Mouse (Mus musculus): ENCODE measurements around the gene Neurod4.

The Neurod4 gene

DNA sequence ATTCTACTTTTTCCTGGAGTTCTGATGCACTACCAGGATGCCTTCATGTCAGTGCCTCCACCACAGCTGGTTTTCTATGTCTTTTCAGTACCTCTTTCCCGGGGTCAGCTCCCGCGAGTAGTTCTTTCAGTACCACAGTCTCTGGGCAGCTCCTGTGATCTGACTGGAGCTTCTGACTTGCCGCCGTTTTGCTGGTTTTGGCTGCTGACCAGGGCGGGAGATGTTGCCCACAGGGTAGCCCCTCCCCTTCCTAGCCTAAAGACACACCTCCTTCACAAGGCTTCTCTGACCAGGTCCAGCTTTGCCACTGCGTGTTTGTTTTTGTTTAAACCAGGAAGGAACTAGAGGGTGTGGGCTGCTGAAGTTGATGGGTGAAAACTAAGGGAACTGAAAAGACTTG is at the start of gene Neurod4:
TSS of gene Neurod4 (minus strand) at position 175 of the 400 bp plus-strand sequence.
- TF ChIP-seq GATA4 (IDR thresholded peaks at IDR 0.05; ENCODE audit: insufficient replicate concordance, low read length): no peak

DNA sequence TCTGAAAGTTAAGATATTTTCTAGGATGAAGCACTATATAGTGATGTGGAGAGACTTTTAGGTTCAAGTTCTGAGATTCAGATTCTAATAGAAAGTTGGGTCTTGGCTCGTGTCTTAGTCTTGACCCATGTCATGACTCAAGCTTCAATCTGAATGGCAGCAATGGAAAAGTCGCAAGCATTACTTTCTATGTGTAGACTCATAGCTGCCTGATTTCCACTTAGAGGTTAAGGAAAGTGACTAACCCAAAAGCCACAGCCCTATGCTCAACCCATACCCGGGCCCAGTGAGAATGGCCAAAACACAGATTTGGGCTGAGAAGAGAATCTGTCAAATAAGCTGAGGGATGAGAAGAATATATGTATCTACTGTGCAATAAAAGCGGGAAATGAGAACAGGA is 44.2 kb upstream of the Neurod4 start:
- no peak for TF ChIP-seq GATA4 (IDR thresholded peaks at IDR 0.05; ENCODE audit: insufficient replicate concordance, low read length)

DNA sequence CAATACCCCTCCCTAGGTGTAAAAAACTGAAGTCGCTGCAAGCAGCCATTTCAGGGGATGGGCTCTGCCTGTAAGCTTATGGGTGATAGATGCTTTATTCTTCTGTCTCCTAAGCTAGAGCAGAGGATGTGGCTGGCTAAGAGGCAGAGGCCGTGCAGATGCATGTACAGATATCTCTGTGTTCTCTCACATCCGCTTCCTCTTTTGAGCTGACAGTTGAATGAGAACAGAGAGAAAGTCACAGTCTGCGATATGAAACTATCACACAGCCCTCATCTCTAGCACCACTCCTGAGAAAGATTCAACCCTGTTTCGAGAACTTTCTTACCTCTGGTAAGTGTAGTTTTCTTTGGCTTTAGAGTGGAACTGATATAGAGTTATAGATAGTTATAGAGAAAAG is 42.6 kb upstream of the Neurod4 start, which contains the start of gene Tespa1:
TSS of gene Tespa1 (plus strand) at position 234 of the 400 bp plus-strand sequence.
- no peak for TF ChIP-seq GATA4 (IDR thresholded peaks at IDR 0.05; ENCODE audit: insufficient replicate concordance, low read length)

DNA sequence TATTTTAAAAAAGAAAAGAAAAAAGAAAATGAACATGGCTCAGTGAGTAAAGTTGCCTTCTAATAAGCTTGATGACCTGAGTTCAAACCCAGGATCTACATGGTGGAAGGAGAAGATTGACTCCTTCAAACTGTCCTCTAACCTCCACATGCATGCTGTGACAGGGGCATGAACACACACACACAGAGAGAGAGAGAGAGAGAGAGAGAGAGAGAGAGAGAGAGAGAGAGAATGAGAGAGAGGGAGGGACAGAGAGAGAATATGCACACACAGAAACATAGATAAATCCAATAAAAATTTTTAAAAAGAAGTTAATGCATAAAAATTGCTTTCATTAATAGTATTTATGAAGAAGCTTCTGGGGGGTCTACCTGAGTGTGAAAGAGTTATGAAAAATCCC is 42.0 kb upstream of the Neurod4 start:
- TF ChIP-seq GATA4 (IDR thresholded peaks at IDR 0.05; ENCODE audit: insufficient replicate concordance, low read length): no peak

DNA sequence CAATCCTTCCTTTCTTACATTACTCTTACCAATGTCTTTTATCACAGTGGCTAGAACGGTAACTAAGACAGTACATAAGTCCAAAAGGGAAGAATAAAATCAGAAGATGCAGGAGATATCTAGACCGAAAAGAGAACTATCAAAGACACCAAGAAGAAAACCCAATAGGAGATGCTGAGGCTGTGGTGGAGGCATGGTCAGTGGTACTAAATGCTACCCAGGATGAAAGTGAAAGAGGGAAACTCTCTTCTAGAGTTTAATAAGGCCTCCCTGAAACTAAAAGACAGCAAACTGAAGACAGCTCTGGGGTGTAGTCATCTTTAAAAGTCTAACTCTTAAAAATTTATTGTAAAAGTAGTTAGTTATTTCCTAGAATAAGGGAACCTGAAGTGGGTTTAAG is 40.7 kb upstream of the Neurod4 start:
- no peak for TF ChIP-seq GATA4 (IDR thresholded peaks at IDR 0.05; ENCODE audit: insufficient replicate concordance, low read length)

DNA sequence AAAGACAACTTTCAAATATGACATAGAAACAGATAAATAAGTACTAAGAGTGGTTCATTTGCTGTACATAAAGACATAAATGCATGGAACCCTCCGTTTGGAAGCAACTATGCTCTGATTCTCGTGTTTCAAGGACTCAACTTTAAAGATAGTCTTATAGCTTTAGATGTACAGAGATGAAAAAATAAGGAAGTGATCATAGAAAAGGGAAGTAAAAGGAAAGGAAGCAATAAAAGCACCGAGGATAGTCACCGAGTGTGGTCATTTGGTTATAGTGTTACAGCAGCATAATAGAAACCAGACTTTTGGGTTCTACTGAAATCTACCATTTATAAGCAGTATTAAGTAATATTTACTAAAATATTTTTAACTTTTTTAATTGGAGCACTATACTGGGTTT is 38.7 kb upstream of the Neurod4 start:
- TF ChIP-seq GATA4 (IDR thresholded peaks at IDR 0.05; ENCODE audit: insufficient replicate concordance, low read length): no peak

DNA sequence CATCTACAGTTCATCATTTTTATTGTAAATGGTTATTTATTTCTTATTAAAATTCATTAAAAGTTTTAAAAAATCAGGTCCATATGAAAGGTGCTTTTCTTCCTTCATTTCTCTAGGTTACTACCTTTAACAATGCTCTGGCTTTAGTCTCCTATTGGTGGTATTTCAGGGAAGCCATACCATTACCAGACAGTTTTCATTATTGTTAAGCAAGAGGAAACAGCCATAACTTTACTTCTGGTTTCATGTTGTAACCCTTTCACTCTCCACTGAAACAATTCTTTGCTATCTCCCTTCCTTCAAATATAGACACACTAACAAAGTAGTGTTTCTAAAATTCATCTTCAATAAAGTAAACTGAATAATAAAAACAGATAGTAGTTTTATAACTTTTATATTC is 35.8 kb upstream of the Neurod4 start:
- TF ChIP-seq GATA4 (IDR thresholded peaks at IDR 0.05; ENCODE audit: insufficient replicate concordance, low read length): no peak

DNA sequence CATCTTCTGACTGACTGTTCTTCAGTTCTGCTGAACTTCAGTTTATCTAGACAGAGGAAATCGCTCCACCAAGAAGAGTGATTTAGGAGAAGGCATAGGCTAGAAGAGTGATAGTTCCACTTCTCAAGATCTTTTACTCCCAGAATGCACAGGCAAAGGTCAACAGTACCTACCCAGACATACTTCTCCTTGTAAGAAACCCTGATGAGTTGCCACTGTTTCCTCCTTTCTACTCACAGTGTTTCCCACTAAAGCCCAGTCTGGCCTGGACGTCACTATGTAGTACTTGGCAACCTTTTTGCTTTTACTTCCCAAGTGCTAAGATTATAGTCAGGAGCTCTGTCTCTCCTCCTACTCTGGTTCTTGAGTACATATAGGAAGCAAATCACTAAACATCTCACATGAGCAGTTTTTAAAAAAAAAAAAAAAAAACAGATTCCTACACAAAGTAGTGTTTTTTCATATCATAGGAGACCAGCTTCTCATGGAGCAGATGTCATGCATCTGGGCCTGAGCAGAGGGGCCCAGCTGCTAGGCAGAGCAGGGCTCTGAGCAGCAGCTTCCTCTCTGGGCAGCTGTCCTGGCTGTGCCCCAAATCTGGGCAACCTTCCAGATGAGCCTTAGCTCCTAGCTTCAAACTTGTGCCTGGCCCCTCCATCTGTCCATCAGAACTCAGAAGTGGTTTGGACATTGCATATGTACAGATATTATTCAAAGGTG is 34.2 kb upstream of the Neurod4 start:
- no peak for TF ChIP-seq GATA4 (IDR thresholded peaks at IDR 0.05; ENCODE audit: insufficient replicate concordance, low read length)

DNA sequence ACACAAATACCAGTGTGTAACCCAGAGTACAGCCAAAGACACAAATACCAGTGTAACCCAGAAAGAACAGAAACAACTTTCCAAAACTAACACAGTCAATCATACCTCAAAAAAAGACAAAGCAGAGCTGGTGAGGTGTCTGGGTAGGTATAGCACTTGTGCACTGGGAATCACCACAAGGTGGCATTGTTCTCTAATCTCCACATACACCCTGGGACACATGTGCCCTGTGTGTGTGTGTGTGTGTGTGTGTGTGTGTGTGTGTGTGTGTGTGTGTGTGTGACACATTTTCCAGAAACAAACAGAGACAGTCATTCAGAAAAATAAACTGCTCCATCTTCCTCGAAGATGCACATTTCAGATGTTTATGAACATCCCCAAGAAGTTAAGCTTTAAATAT is 33.5 kb upstream of the Neurod4 start:
- no peak for TF ChIP-seq GATA4 (IDR thresholded peaks at IDR 0.05; ENCODE audit: insufficient replicate concordance, low read length)

DNA sequence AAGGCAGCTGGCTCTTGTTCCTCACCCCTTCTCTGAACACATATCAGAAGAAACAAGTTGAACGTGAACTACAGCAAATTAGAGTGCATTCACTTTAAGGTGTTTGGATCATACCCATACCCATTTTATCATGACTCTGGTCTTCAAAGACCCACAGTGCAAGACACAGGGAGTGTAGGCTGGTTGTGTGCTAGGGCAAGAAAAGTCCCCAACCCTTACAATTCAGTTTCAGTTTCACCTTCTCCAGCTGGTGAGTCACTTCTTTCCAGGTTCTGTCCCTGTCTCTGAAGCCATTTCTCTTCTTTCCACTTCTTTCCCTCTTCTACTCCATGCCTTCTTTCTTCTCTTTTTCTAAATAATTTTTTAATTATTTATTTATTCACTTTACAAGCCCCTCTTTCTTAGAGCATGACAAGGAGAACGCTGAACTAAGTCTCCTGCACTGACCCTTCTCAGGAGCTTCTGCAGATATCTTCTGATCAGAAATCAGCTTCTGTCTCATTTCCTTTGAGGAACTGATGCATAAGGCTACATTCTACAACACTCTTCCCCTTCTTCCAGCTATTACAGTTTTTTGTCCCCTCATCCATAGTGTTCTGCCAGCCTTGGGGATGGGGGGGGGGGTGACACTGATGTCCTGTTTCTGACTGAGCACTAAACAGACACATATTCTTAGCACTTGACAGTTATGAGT is 31.6 kb upstream of the Neurod4 start:
- TF ChIP-seq GATA4 (IDR thresholded peaks at IDR 0.05; ENCODE audit: insufficient replicate concordance, low read length): no peak

DNA sequence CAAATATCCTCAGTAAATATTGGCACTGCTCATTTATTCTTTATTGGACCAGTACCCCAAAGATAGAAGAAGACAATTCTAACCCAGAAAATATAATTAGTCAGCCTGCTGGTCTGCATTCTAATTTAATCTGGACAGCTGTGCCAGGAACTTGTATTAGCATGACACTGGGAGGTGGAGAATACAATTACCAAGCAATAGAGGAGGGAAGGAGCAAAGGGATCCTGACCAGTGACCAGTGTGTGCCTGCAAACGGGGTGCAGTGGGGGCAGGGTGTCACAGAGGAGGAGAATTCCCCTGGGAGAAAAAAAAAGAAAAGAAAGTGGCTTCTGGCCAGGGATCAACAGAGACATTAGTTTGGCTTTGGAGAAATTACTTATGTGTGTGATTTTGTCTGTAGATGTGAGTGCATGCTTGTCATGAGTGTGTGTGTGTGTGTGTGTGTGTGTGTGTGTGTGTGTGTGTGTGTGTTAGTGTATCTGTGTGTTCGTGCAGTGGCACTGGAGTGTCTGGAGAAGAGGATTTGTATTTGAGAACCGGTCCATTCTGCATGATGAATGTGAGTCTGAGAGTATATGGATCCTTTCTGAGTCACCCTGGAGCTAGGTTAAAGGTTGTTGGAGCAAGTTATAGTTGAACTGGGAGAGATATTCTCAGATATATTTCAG is 13.8 kb upstream of the Neurod4 start:
- no peak for TF ChIP-seq GATA4 (IDR thresholded peaks at IDR 0.05; ENCODE audit: insufficient replicate concordance, low read length)

DNA sequence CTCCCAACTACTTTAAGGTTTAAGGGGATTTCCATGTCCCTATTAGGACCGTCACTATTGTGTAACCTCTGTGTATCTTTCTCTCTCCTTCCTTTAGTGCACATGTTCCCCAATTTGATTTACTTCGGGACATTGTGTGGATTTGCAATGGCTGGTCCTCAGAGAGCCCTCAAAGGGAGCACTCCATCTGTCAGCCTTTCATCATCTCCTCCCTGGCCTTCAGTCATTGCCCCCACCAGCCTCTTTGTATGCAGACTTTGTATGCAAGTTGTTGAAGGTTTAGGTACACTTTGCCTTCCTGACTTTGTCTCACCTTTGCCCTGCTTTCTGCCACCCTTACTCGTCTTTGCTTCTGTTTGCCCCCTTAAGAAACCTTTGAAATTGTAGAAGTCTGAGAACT is 8.0 kb upstream of the Neurod4 start:
- no peak for TF ChIP-seq GATA4 (IDR thresholded peaks at IDR 0.05; ENCODE audit: insufficient replicate concordance, low read length)

DNA sequence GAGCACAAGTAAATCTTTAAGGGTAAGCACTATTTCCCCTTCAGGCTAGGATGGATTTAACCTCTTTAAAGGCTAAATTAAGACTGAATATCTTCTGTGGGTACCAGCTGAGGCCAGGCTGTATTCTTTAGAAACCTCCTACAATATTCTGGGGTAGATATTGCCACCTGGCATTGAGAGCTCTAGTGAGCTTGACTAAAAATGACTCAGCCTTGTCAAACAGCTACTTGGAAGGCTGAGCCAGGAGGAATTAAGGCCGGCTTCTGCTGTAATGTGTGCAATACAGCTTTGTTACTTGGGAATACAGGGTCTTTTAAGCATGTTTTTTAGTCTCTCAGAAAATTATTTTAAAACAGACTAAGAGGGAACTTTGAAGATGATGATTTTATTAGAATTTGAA is 7.2 kb upstream of the Neurod4 start:
- no peak for TF ChIP-seq GATA4 (IDR thresholded peaks at IDR 0.05; ENCODE audit: insufficient replicate concordance, low read length)

DNA sequence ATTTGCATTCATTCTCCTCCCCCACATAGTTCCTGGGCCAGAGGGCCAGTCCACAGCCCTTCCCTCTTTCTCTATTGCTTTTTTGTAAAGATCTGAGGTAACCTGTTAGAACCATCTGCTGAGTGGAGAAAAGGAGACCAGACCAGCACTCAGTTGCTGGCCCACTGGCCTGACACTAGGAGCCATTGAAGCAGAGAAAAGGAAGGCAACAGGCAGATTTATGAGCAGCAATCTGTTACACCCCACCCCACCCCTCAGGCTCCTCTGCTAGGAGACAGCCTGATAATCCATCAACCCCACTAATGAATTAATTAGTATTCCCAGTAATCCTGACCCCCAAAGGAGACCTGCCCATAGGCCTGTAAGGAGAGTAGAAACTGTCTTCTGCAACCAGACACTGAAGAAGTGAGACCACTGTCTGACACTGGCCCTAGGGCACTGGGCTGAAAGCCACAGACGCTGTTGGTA is 2.0 kb upstream of the Neurod4 start:
- TF ChIP-seq GATA4 (IDR thresholded peaks at IDR 0.05; ENCODE audit: insufficient replicate concordance, low read length): no peak

DNA sequence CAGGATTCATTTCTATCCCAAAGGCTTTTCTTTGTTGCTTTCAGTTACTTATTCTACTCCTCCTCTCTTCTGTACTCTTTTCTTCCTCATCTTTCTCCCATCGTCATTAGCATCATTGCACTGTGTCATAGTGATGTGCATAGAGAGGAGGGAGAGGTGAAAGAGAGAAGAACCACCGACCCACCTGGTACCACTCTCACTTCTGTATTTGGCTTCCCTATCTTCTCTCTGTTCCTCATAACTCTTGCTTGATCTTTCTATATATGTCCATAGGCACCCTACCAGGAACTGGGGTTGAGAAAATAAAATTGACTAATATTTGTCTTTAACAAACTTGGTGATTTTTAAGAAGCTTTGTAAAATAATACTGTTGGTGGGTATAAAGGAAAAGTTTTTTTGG is 3.5 kb downstream of the Neurod4 start:
- no peak for TF ChIP-seq GATA4 (IDR thresholded peaks at IDR 0.05; ENCODE audit: insufficient replicate concordance, low read length)

DNA sequence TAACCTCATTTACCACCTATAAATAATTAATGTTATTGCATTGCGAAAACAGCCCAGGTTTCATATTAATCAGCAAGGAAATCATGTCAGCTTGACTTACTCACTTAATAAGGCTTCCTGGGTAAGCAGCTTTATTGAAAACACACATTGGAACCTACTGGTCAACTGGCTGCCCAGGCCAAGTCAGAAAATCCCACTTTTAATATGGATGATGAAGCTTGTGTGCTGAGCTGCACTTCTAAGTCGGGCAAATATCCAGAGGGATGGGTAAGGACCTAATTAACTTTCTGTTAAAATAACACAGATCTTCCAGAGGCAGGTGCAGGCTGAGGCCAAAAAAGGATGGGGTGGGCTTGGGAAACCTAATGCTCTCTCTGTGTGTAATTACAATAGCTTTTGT is 4.3 kb downstream of the Neurod4 start:
- no peak for TF ChIP-seq GATA4 (IDR thresholded peaks at IDR 0.05; ENCODE audit: insufficient replicate concordance, low read length)
